Mouse (Mus musculus) CH12.LX (cell line): ENCODE measurements around the gene Gm48551.

Experiments used
- CTCF ChIP-seq, 2 experiments: IDR thresholded peaks in 1 of 2; conservative IDR thresholded peaks in 1 of 2; 2 replicates each; pipeline ENCODE4 v1.5.1; 2011 to 2012; ENCODE audit warnings: low read depth in 2 of 2, low read length in 2 of 2, improper control_type of control experiment in 1 of 2, inconsistent platforms in 1 of 2, mild to moderate bottlenecking in 1 of 2, moderate library complexity in 1 of 2
- POLR2A ChIP-seq: IDR thresholded peaks from 2 replicates; pipeline ENCODE4 v1.6.1; 2011; ENCODE audit warnings: low read depth, mild to moderate bottlenecking, improper control_type of control experiment, low read length
- TCF12 ChIP-seq: IDR thresholded peaks from 2 replicates; pipeline ENCODE4 v1.6.1; 2014; ENCODE audit warnings: low read depth, mild to moderate bottlenecking, inconsistent platforms, low read length, improper control_type of control experiment
- ZMIZ1 ChIP-seq: IDR thresholded peaks from 2 replicates; pipeline ENCODE4 v1.6.1; 2012; ENCODE audit warnings: low read depth, mild to moderate bottlenecking, inconsistent platforms, low read length, improper control_type of control experiment

- TF ChIP-seq TCF12: no peak
- TF ChIP-seq CTCF (conservative IDR thresholded peaks at IDR 0.05 in 1 of 2, IDR thresholded peaks at IDR 0.05 in 1 of 2; ENCODE audit: low read depth in 2 of 2, low read length in 2 of 2): peak in 1 of 2 experiments; percentile 76; a peak in 3 of 4 replicates
- no peak for TF ChIP-seq ZMIZ1
- TF ChIP-seq POLR2A: no peak
Measured at GRCm38 (mm10) chr10:81441019-81441418, 56.8 kb downstream of the Gm48551 start.
